Mouse (Mus musculus) T-cell, adult 66 days (primary cell): ENCODE measurements around the gene Bcl2l1. TPM values are rescaled to one million over a fixed set of nuclear protein-coding genes. Genes with fewer than 3 reads are reported as not detected.

Experiments
- total RNA-seq, 2 experiments: library from RNA; stranded (reverse); gene quantifications; 3 replicates in 1 of 2; 4 replicates in 1 of 2; pipeline ENCODE4 v1.2.4; 2023

The Bcl2l1 gene
- total RNA-seq, result 10 to 100 TPM; 24.9 to 30.8 TPM

DNA sequence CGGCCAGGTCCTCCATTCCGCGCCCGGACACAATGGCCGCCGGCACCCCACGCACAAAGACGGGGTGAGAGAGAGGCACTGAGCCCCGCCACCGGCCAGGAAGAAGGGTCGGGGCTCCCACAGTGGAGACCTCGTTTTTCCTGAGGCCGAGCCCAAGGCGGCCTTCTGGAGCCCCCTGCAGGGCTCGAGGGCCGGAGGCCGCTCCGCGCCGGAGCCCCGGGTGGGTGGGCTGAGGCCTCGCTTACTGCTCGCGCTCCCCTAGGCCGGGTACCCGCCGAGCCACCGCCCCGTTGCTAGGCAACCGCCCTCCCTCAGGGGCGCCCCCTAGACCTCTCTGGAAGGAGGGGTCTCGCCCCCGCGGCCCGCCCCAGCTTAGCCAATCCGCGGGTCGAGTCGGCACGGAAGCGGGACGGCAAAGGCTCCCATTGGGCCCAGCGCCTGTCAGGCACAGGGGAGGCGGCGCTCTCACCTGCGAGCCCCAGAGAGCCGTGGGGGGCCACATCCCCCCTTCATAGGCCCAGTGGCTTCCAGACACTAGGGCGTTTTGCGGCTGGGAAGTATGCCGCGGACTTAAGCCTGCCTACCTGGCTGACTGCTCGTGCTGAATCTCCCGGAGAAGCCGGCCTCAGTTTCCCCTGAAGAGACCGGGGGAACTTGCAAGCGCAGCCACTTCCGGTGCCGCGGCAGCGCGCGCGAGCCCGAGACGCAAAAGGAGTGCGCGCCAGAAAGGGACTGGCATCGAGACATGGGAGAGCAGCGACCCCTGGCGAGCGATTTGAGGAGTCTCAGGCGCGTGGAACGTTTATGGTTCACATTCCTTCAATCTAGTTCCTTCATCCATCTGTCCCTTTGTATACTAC is at the start of gene Bcl2l1:
Gene Bcl2l1 (minus strand): TSS at position 710 of the 860 bp plus-strand sequence.

DNA sequence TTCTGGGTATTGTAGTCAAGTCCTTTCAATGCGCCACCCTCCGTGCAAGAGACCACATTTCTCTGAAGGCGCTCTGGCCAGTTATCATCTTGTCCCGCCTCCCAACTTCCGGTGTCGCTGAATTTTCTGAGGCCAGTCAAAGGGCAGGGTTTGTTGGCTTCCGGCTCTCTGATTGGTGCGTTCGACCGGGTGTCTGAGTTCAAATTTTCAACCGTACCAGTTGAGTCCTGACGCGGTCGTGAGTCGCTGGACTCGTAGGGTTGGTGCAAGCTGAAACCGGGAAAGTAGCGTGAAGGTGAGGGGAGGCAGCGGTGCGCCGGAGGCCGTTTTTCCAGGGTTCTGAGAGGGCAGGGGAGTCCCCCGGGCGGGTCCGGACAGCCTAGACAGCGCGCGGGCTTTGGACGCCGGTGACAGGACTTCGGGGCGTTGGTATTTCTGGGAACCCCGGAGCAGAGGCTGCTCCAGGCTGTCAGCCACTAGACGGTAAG is 16.3 kb upstream of the Bcl2l1 start, which contains the start of gene Tpx2:
Gene Tpx2 (plus strand): TSS at position 150 of the 488 bp plus-strand sequence.

DNA sequence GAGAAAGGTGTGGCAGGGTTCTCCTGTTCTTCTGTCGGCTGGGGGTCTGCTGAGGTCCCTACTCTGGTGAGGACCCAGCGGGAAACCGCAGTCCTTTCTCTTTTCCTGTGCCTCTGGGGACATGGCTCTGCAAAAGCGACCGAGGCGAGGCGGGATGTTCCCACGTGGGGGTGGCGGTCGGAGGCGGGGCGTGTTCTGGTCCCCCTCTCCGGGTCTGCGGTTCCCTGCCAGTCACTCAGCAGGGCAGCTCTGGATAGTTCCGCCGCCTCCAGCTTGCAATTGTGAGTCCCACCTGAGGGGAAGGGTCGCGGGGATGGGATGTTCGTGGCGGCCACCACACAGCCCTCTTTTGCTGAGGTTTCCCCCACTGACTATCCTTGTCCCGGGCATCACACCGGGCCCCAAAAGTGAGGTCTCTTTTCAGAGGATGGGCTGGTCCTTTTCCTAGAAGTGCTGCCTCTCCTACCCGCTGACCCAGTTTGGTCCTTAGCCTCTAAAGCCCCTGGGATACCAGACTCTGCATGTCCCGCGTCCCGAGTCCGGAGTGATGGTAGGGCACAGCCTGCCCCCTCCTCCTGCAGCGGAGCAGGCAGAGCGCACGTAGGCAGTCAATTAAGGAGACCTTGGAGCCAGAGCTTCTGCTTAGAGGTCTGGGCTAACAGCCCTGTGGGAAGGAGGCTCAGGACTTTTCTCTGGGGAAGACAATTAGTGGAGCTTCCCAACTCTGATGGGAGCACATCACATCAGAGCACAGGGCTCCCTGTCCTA is 77.4 kb downstream of the Bcl2l1 start, which contains the start of gene Cox4i2:
Gene Cox4i2 (plus strand): TSS at position 230 of the 768 bp plus-strand sequence.

DNA sequence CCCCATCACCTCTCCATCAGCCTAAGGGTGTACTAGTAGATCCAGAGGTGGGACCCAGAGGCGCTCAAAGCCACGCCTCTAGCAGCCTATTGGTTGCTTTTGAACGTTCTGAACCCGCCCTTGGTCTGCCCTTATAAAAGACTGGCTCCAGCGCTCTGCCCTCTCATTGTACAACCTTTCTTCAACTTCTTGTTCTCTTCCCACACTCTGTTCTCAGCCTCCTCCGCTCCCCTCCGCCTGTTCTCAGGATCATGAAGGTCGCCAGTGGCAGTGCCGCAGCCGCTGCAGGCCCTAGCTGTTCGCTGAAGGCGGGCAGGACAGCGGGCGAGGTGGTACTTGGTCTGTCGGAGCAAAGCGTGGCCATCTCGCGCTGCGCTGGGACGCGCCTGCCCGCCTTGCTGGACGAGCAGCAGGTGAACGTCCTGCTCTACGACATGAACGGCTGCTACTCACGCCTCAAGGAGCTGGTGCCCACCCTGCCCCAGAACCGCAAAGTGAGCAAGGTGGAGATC is 95.4 kb downstream of the Bcl2l1 start, which contains the start of gene Id1:
Gene Id1 (plus strand): TSS at position 162 of the 512 bp plus-strand sequence.

Other genes starting within 250 kb of the Bcl2l1 start
- gene Defb45, start 232.3 kb downstream of the Bcl2l1 start, total RNA-seq, result not detected
- not detected for gene Defb36, start 227.4 kb downstream of the Bcl2l1 start, total RNA-seq
- not detected for gene Defb25, start 208.7 kb downstream of the Bcl2l1 start, total RNA-seq
- gene Rem1, start 204.8 kb downstream of the Bcl2l1 start, total RNA-seq, result not detected
- 100 to 1,000 TPM; 161 to 185 TPM for gene H13, start 162.3 kb downstream of the Bcl2l1 start, total RNA-seq
- gene Mcts2, start 144.7 kb downstream of the Bcl2l1 start, total RNA-seq, result 10 to 100 TPM; 37.7 to 40.0 TPM
- gene Id1, start 95.5 kb downstream of the Bcl2l1 start, total RNA-seq, result 1 to 10 TPM; 1.2 to 4.1 TPM
- not detected for gene Cox4i2, start 77.6 kb downstream of the Bcl2l1 start, total RNA-seq
- 1 to 10 TPM; 2.6 to 3.5 TPM for gene Tpx2, start 16.2 kb upstream of the Bcl2l1 start, total RNA-seq
- gene Mylk2, start 79.6 kb upstream of the Bcl2l1 start, total RNA-seq, result not detected
- not detected for gene Foxs1, start 101.5 kb upstream of the Bcl2l1 start, total RNA-seq
- not detected for gene Dusp15, start 120.0 kb upstream of the Bcl2l1 start, total RNA-seq
- not detected for gene Ttll9, start 130.8 kb upstream of the Bcl2l1 start, total RNA-seq
- gene Pdrg1, start 183.7 kb upstream of the Bcl2l1 start, total RNA-seq, result 100 to 1,000 TPM; 102 to 111 TPM
- gene Xkr7, start 200.1 kb upstream of the Bcl2l1 start, total RNA-seq, result not detected
- under 1 TPM in 1 of 2 experiments, not detected in 1; 0.41 TPM for gene Ccm2l, start 234.2 kb upstream of the Bcl2l1 start, total RNA-seq